Mouse (Mus musculus): ENCODE results near the gene Gm20388. TPM values are rescaled to one million over a fixed set of nuclear protein-coding genes. Genes with fewer than 3 reads are reported as not detected.

Gm20388 gene
- total and polyA plus RNA-seq, 3 experiments, result 0.02 to 0.05 TPM; not detected in 1

- H3K4me3 ChIP-seq (ENCODE audit: low read depth, low read length), result no peak overlapping the region
- no peak for DNase-seq (ENCODE audit: low spot score)
- H3K4me1 ChIP-seq (ENCODE audit: insufficient read depth, low read depth, low read length), result peaks cover 41% of the 10 kb centered on the region
- peaks cover 51% of the 10 kb centered on the region for H3K36me3 ChIP-seq (replicated peaks)
- ATAC-seq (ENCODE audit: extremely low read depth, insufficient number of reproducible peaks, low FRiP score, poor library complexity, severe bottlenecking), result no peak
- H3K9me3 ChIP-seq (replicated peaks), result no peaks in the 10 kb centered on the region
- peaks cover 27% of the 10 kb centered on the region for H3K27me3 ChIP-seq (ENCODE audit: insufficient read depth, low read length)
- TF ChIP-seq POLR2AphosphoS5 (IDR thresholded peaks at IDR 0.05; ENCODE audit: insufficient replicate concordance, low read depth, low read length) (no peak), CTCF (IDR thresholded peaks at IDR 0.05; ENCODE audit: low read depth, low read length) (no peak), GATA1 (IDR thresholded peaks at IDR 0.05; ENCODE audit: borderline replicate concordance, low read length) (no peak), TAL1 (conservative IDR thresholded peaks at IDR 0.05; ENCODE audit: low read depth, low read length) (no peak), GATA2 (IDR thresholded peaks at IDR 0.05; ENCODE audit: borderline replicate concordance, low read depth, low read length) (no peak)
These were observed 3323.1 kb downstream of the Gm20388 start for GRCm38 (mm10) chr8:123233760-123234159.

- no peaks in the 10 kb centered on the region for H3K9me3 ChIP-seq (replicated peaks)
- peaks cover 39% of the 10 kb centered on the region for H3K36me3 ChIP-seq (replicated peaks)
- TF ChIP-seq GATA2 (IDR thresholded peaks at IDR 0.05; ENCODE audit: borderline replicate concordance, low read depth, low read length) (no peak), POLR2AphosphoS5 (IDR thresholded peaks at IDR 0.05; ENCODE audit: insufficient replicate concordance, low read depth, low read length) (no peak), TAL1 (conservative IDR thresholded peaks at IDR 0.05; ENCODE audit: low read depth, low read length) (no peak), CTCF (IDR thresholded peaks at IDR 0.05; ENCODE audit: low read depth, low read length) (no peak), GATA1 (IDR thresholded peaks at IDR 0.05; ENCODE audit: borderline replicate concordance, low read length) (no peak)
- ATAC-seq (ENCODE audit: extremely low read depth, insufficient number of reproducible peaks, low FRiP score, poor library complexity, severe bottlenecking), result no peak
- DNase-seq (ENCODE audit: low spot score), result no peak
- peaks cover 41% of the 10 kb centered on the region for H3K4me1 ChIP-seq (ENCODE audit: insufficient read depth, low read depth, low read length)
- peaks cover 30% of the 10 kb centered on the region for H3K27me3 ChIP-seq (ENCODE audit: insufficient read depth, low read length)
- peak overlapping the region; percentile 74 for H3K4me3 ChIP-seq (ENCODE audit: low read depth, low read length)
These were observed 3324.4 kb downstream of the Gm20388 start for GRCm38 (mm10) chr8:123234918-123235519.

- Histone ChIP-seq H3K4me1 (ENCODE audit: insufficient read depth, low read depth, low read length) (peaks cover 41% of the 10 kb centered on the region), H3K36me3 (replicated peaks) (peaks cover 34% of the 10 kb centered on the region), H3K4me3 (ENCODE audit: low read depth, low read length) (peak within 1 kb of the TSS; percentile 74), H3K9me3 (replicated peaks) (no peaks in the 10 kb centered on the region), H3K27me3 (ENCODE audit: insufficient read depth, low read length) (peaks cover 30% of the 10 kb centered on the region)
- ATAC-seq (ENCODE audit: extremely low read depth, insufficient number of reproducible peaks, low FRiP score, poor library complexity, severe bottlenecking) (peak; percentile 92), DNase-seq (ENCODE audit: low spot score) (peak; percentile 92)
- no peak for TF ChIP-seq CTCF (IDR thresholded peaks at IDR 0.05; ENCODE audit: low read depth, low read length)
- no peak for TF ChIP-seq TAL1 (conservative IDR thresholded peaks at IDR 0.05; ENCODE audit: low read depth, low read length)
- no peak for TF ChIP-seq POLR2AphosphoS5 (IDR thresholded peaks at IDR 0.05; ENCODE audit: insufficient replicate concordance, low read depth, low read length)
- TF ChIP-seq GATA2 (IDR thresholded peaks at IDR 0.05; ENCODE audit: borderline replicate concordance, low read depth, low read length), result no peak
- TF ChIP-seq GATA1 (IDR thresholded peaks at IDR 0.05; ENCODE audit: borderline replicate concordance, low read length), result no peak
These were observed 3325.2 kb downstream of the Gm20388 start, which contains the start of gene Spata2l for GRCm38 (mm10) chr8:123235520-123236497. Gene Spata2l (minus strand): TSS chr8:123236233.

- Histone ChIP-seq H3K27me3 (ENCODE audit: insufficient read depth, low read length) (peaks cover 26% of the 10 kb centered on the region), H3K4me3 (ENCODE audit: low read depth, low read length) (no peak overlapping the region), H3K9me3 (replicated peaks) (no peaks in the 10 kb centered on the region), H3K4me1 (ENCODE audit: insufficient read depth, low read depth, low read length) (peaks cover 27% of the 10 kb centered on the region), H3K36me3 (replicated peaks) (peaks cover 30% of the 10 kb centered on the region)
- TF ChIP-seq TAL1 (conservative IDR thresholded peaks at IDR 0.05; ENCODE audit: low read depth, low read length), result no peak
- TF ChIP-seq CTCF (IDR thresholded peaks at IDR 0.05; ENCODE audit: low read depth, low read length), result no peak
- no peak for TF ChIP-seq GATA2 (IDR thresholded peaks at IDR 0.05; ENCODE audit: borderline replicate concordance, low read depth, low read length)
- no peak for TF ChIP-seq GATA1 (IDR thresholded peaks at IDR 0.05; ENCODE audit: borderline replicate concordance, low read length)
- TF ChIP-seq POLR2AphosphoS5 (IDR thresholded peaks at IDR 0.05; ENCODE audit: insufficient replicate concordance, low read depth, low read length), result no peak
- DNase-seq (ENCODE audit: low spot score) (no peak), ATAC-seq (ENCODE audit: extremely low read depth, insufficient number of reproducible peaks, low FRiP score, poor library complexity, severe bottlenecking) (no peak)
These were observed 3328.8 kb downstream of the Gm20388 start for GRCm38 (mm10) chr8:123239398-123239797.

GRCm38 (mm10) chr8:123242107-123242923 is 3331.7 kb downstream of the Gm20388 start:
- no peak for TF ChIP-seq POLR2AphosphoS5 (IDR thresholded peaks at IDR 0.05; ENCODE audit: insufficient replicate concordance, low read depth, low read length)
- TF ChIP-seq CTCF (IDR thresholded peaks at IDR 0.05; ENCODE audit: low read depth, low read length), result no peak
- TF ChIP-seq GATA1 (IDR thresholded peaks at IDR 0.05; ENCODE audit: borderline replicate concordance, low read length), result no peak
- TF ChIP-seq TAL1 (conservative IDR thresholded peaks at IDR 0.05; ENCODE audit: low read depth, low read length), result no peak
- no peak for TF ChIP-seq GATA2 (IDR thresholded peaks at IDR 0.05; ENCODE audit: borderline replicate concordance, low read depth, low read length)
- Histone ChIP-seq H3K27me3 (ENCODE audit: insufficient read depth, low read length) (peaks cover 3% of the 10 kb centered on the region), H3K4me1 (ENCODE audit: insufficient read depth, low read depth, low read length) (no peaks in the 10 kb centered on the region), H3K9me3 (replicated peaks) (no peaks in the 10 kb centered on the region), H3K4me3 (ENCODE audit: low read depth, low read length) (no peak overlapping the region), H3K36me3 (replicated peaks) (peaks cover 59% of the 10 kb centered on the region)
- DNase-seq (ENCODE audit: low spot score) (no peak), ATAC-seq (ENCODE audit: extremely low read depth, insufficient number of reproducible peaks, low FRiP score, poor library complexity, severe bottlenecking) (no peak)

Data from G1E (cell line).